Comparison of ENCODE assay signal across 8 mouse cellular contexts in the genomic region with DNA sequence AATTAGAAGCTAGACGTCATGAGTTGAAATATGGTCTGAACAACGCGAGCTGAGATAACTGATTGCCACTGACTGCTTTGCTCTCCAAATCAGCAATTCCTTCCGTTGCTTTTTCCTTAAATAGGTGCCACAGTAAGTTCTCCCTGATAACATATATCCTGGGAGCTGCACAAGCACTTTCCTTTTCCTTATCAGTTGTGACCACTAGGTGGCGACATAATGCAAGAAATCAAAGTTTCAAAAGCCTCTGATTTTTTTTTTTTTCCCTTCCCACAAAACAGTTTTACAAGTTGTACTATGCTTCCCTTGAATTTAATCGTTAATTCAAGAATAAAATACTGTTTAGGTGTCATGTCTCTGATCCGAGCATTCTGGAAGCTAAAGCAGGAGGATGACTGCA. TPM values are rescaled to one million over a fixed set of nuclear protein-coding genes. Genes with fewer than 3 reads are reported as not detected.
A peak's percentile ranks its signal among the peaks of the same experiment; 100 is the strongest.
DNase-seq lines count a peak whose midpoint lies in the region; ATAC-seq lines count a peak whose summit lies in the region.

No protein-coding gene starts in this region.

- no peaks in the 10 kb centered on the region for H3K4me1 ChIP-seq in intestine, embryonic 14.5 days (replicated peaks; ENCODE audit: control insufficient read depth, insufficient read depth, low read length)
- no peaks in the 10 kb centered on the region for H3K4me1 ChIP-seq in intestine, embryonic 16.5 days (ENCODE audit: control insufficient read depth, insufficient read depth, low read length)

- no peak overlapping the region for H3K9ac ChIP-seq in intestine, embryonic 14.5 days (ENCODE audit: low read length)
- no peak overlapping the region for H3K9ac ChIP-seq in intestine, embryonic 16.5 days (ENCODE audit: low read depth, low read length)

- no peak overlapping the region for H3K4me3 ChIP-seq in intestine, embryonic 14.5 days (ENCODE audit: low read depth, low read length)
- no peak overlapping the region for H3K4me3 ChIP-seq in intestine, embryonic 16.5 days (ENCODE audit: low read length)

- no peak overlapping the region for H3K4me2 ChIP-seq in intestine, embryonic 14.5 days (ENCODE audit: low read length)
- H3K4me2 ChIP-seq in intestine, embryonic 16.5 days (ENCODE audit: low read depth, low read length) = no peak overlapping the region

- H3K27ac ChIP-seq in intestine, embryonic 14.5 days (ENCODE audit: low read depth) = no peak overlapping the region
- no peak overlapping the region for H3K27ac ChIP-seq in intestine, embryonic 16.5 days (ENCODE audit: low read length)

- no peak for ATAC-seq in intestine, embryonic 14.5 days (replicated peaks; ENCODE audit: low FRiP score, low TSS enrichment, low read depth)
- no peak for ATAC-seq in intestine, embryonic 16.5 days

- no peaks in the 10 kb centered on the region for H3K27me3 ChIP-seq in intestine, embryonic 14.5 days (replicated peaks; ENCODE audit: control insufficient read depth, insufficient read depth, low read length)
- H3K27me3 ChIP-seq in intestine, embryonic 16.5 days (replicated peaks; ENCODE audit: control insufficient read depth, insufficient read depth, low read length) = no peaks in the 10 kb centered on the region

- H3K9me3 ChIP-seq in intestine, embryonic 14.5 days (ENCODE audit: control insufficient read depth, low read length) = no peaks in the 10 kb centered on the region
- no peaks in the 10 kb centered on the region for H3K9me3 ChIP-seq in intestine, embryonic 16.5 days (ENCODE audit: control insufficient read depth, low read length)

- 2% methylated on average over 7 of the region's 7 CpGs for WGBS in intestine, embryonic 14.5 days
- WGBS in intestine, embryonic 16.5 days = 5% methylated on average over 7 of the region's 7 CpGs

- DNase-seq in intestine, embryonic 14.5 days (ENCODE audit: low spot score) = peak; percentile 70
- peak; percentile 76 for DNase-seq in ES-CJ7 (ENCODE audit: low read depth, low spot score)
- DNase-seq in c-Kit-positive CD71-negative TER-119-negative erythroid progenitor cells, embryonic 14.5 days (ENCODE audit: low read depth) = peak; percentile 39
- peak; percentile 35 to 69 for DNase-seq in frontal cortex, postnatal 36 days (ENCODE audit: low spot score in 2 of 2)
- DNase-seq in left cerebral cortex, postnatal 14 days (ENCODE audit: low spot score in 2 of 2) = peak; percentile 73 to 82
- DNase-seq in right cerebral cortex, postnatal 25 days = peak; percentile 17
- DNase-seq in natural killer cell, adult 2 months (ENCODE audit: low spot score in 2 of 2) = no peak

- H3K36me3 ChIP-seq in intestine, embryonic 14.5 days (ENCODE audit: control insufficient read depth, insufficient read depth, low read length) = no peaks in the 10 kb centered on the region
- no peaks in the 10 kb centered on the region for H3K36me3 ChIP-seq in intestine, embryonic 16.5 days (ENCODE audit: control insufficient read depth, insufficient read depth, low read length)

- intact Hi-C loops in left cerebral cortex, postnatal 14 days (cut with DNase I) = loop anchor here (10.0 kb wide), 2 partner anchors 1845 to 1925 kb away; no protein-coding TSS in a partner anchor

RNA-seq across cellular contexts. Expression of a gene that starts 40.8 kb away (rescaled TPM):
- 0.47 and 0.77 TPM in 2 replicates for polyA plus RNA-seq in intestine, embryonic 14.5 days (2014; fragmentation: Nextera tagmentation; extraction: Ambion mirVana)
- polyA plus RNA-seq in intestine, embryonic 16.5 days (2015; fragmentation: Nextera tagmentation; extraction: Ambion mirVana) = 4.7 and 8.0 TPM in 2 replicates
- 10 to 100 TPM in 1 of 2 experiments, 1 to 10 TPM in 1; 2.6 to 12.4 TPM for total RNA-seq in left cerebral cortex, postnatal 14 days (2021)

Comparison
In these comparisons a context has a peak if more than half of its experiments do, and no peak if none do; other contexts are left out.
1. DNase-seq: peak in intestine, embryonic 14.5 days (single experiment), ES-CJ7 (single experiment), c-Kit-positive CD71-negative TER-119-negative erythroid progenitor cells, embryonic 14.5 days (single experiment), frontal cortex, postnatal 36 days (2 of 2), left cerebral cortex, postnatal 14 days (2 of 2) and right cerebral cortex, postnatal 25 days (single experiment); none in natural killer cell, adult 2 months (0 of 2).